Mouse (Mus musculus) Patski (cell line): ENCODE data around the gene Sh3bp1. TPM values are rescaled to one million over a fixed set of nuclear protein-coding genes. Genes with fewer than 3 reads are reported as not detected.
A peak's percentile ranks its signal among the peaks of the same experiment; 100 is the strongest.

Experiments used
- ATAC-seq: fragments of 100-300 bp; one replicate; pipeline ENCODE4 v1.8.0; 2021
- CTCF ChIA-PET: fragments of 350-600 bp; sonication (Branson Sonifier 250); formaldehyde crosslinking; loops from one replicate; lab custom pipeline; 2022; ENCODE audit warnings: inconsistent platforms; lab: Charles Lee
- POLR2A ChIA-PET: fragments of 350-600 bp; sonication (Branson Sonifier 250); formaldehyde crosslinking; loops from one replicate; lab custom pipeline; 2022; ENCODE audit warnings: antibody characterized with exemption, inconsistent platforms; lab: Charles Lee
- DNase-seq: peaks from one replicate; pipeline ENCODE4 v3.0.0-alpha.2; 2011; ENCODE audit warnings: low read depth, low spot score
- H3K27me3 ChIP-seq: fragments of 371-371 bp; one replicate; pipeline ENCODE4 v1.5.1; 2021
- CTCF ChIP-seq: fragments of 100-300 bp; IDR thresholded peaks from one replicate; pipeline ENCODE4 v1.5.1; 2021
- in situ Hi-C: fragments of 300-500 bp; cut with MboI; formaldehyde crosslinking; loops from 3 replicates; pipeline ENCODE4 v1.11.1; 2018; ENCODE audit warnings: low pct_unique_long_range_greater_than_20kb, mixed read lengths
- polyA plus RNA-seq: library from polyadenylated mRNA; unstranded; gene quantifications from one replicate; pipeline ENCODE4 v1.2.3, GENCODE M21; 2021

Gene Sh3bp1
- polyA plus RNA-seq, 1 experiment from 2014 or later: 13.6 TPM

DNA sequence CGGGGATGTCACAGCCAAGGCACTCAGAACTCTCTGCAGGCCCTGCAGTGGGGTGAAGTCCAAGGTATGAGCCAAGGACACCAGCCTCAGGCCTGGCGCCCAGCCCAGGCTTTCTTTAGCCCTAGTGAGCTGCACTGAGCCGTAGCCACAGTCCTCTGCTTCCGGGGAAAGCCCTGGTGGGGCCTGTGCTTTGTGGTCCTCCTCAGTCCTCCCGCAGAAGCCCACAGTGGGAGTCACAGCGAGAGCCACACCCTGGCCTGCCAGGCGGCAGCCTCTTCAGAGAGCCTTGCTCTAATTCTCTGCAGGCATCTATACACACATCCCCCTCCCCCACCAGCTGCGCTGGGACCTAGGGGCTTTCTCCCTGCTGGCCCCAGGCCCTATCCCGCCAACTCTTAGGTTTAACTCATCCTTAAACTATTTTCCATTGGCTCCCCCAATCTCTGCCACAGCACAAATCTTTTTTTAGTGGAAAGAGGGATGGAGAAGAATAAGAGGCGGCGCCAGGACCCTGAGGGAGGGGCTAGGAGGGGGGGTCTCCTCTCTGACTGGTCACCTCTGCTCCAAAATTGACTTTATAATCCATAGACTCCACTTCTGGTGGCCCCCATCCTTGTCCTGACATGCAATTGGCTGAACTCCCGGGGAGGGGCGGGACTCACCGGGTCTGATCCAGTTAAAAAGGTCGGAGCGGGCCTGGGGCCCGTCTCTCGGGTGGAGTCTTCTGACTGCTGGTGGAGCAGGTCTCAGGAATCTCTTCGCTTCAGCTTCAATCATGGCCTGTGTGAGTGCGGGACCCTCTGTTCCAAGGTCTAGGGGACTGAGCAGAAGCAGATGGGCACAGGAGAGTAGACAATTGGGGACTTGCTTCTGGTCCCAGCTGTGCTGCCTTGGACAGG is 26.7 kb downstream of the Sh3bp1 start, which contains the start of gene Lgals1:
Lgals1 (plus strand) TSS at position 705 of the 899 bp plus-strand sequence.
- in situ Hi-C loops: no loop called here

DNA sequence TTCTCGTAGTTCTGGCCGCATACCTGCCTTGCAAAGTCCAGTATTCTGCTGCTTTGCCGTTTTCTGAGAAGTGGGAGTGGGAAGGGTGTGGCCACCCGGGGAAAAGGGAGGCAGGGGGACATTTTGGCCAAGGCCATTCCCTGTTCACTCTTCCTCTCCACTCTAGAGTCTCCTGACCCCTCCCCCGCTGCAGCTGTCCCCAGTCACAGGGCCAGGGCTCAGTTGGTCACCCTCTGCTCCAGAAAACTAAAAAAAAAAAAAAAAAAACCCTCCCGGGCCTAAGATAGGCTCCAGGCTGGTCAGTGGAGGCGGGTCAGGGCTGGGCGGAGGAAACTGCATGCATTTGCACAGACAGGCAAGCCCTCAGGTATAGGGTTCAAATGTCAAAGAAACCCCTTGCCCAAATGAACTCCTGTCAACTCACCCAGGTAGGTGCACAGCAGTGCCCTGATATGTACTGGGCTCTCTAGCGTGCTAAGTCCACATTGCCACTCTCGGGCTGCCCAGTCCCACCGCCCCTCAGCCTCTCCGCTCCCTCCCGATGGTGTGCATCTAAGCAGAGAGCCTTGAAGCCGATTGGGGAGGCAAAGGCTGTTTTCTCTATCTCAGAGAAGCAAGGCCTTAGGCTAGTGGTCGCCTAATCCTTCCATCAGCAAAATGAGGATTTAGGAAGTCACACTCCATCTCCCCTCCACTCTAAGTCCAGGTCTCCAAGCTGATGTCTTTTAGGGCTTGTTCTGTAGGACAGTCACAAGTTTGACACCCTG is 27.6 kb downstream of the Sh3bp1 start:
- ATAC-seq: no peak
- in situ Hi-C loops: no loop called here

More for the DNA sequence above, 26.7 kb downstream of the Sh3bp1 start, which contains the start of gene Lgals1:
- CTCF ChIA-PET: interaction anchor here (1.1 to 3.9 kb wide), 3 partner anchors 9 to 13 kb away, joined by 3 to 36 read pairs (median 3); partner anchors contain the start of gene Pdxp
- no peak for TF ChIP-seq CTCF
- DNase-seq (peak; percentile 94), ATAC-seq (peak; percentile 75)
- no peaks in the 10 kb centered on the region for H3K27me3 ChIP-seq
- POLR2A ChIA-PET: interaction anchor here (1.0 to 2.8 kb wide), 2 partner anchors 11 to 14 kb away, joined by 3 to 25 read pairs; partner anchors contain the start of gene Pdxp

DNA sequence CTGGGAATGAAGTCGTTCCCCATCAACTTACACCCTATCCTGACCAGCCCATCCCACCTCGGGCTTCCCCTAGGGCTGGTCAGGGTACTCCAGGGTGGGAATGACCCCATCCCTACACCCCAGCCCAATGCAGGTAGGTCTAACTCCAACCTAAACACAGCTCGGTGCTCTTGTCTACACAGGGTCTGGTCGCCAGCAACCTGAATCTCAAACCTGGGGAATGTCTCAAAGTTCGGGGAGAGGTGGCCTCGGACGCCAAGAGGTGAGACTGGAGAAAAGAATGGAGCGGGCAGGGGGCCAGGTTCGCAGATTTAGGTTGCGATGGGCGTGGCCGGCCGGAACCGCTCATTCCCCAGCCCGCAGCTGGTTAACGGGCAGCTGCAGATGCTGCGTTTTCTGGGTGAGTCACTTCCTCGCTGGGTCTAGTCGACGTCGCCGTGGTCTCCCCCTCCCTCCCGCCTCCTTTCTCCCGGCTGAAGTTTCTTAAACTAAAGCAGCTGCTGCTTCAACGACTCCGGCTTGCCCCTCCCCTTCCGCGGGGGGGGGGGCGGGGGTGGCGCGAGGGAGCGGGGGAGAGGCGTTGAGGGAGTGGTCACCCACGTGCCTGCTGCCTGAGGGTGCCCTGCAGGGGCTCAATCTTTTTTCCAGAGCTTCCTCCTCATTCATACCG is 28.4 kb downstream of the Sh3bp1 start:
- ChIA-PET CTCF (interaction anchor here (0.8 to 12.4 kb wide), 2 partner anchors 9 to 13 kb away, joined by 4 to 136 read pairs; partner anchors contain the start of gene Pdxp), POLR2A (interaction anchor here (2.8 kb wide), 1 partner anchor 13 kb away, joined by 25 read pairs; the partner anchor contains the start of gene Pdxp)
- no peaks in the 10 kb centered on the region for H3K27me3 ChIP-seq
- DNase-seq: no peak
- TF ChIP-seq CTCF: no peak
- in situ Hi-C loops: no loop called here
- peak; percentile 55 for ATAC-seq

More for the DNA sequence above, 27.6 kb downstream of the Sh3bp1 start:
- POLR2A ChIA-PET: interaction anchor here (1.0 to 2.8 kb wide), 2 partner anchors 12 to 15 kb away, joined by 3 to 25 read pairs; partner anchors contain the start of gene Pdxp
- CTCF ChIA-PET: interaction anchor here (12.4 kb wide), 1 partner anchor 12 kb away, joined by 136 read pairs; the partner anchor contains the start of gene Pdxp
- no peak for TF ChIP-seq CTCF
- no peaks in the 10 kb centered on the region for H3K27me3 ChIP-seq
- no peak for DNase-seq

DNA sequence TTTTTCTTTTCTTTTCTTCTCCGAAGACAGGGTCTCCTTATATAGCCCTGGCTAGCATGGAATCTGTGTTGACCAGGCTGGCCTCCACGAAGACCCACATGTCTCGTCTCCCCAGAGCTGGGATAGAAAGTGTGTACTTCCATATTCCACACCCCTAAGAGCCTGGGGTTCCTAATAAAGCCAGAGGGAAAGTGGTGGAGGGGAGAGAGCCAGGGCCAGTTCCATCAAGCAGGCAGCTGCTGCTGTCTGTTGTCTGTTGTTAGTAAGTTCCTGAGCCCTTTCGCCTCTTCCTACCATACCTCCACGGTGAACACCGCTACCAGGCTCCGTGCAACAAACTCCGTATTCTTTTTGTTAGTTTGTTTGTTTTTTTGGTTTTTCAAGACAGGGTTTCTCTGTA is 29.0 kb downstream of the Sh3bp1 start:
- DNase-seq (no peak), ATAC-seq (no peak)
- CTCF ChIA-PET: interaction anchor here (0.8 to 12.4 kb wide), 2 partner anchors 9 to 13 kb away, joined by 4 to 136 read pairs; partner anchors contain the start of gene Pdxp
- no peaks in the 10 kb centered on the region for H3K27me3 ChIP-seq
- POLR2A ChIA-PET: interaction anchor here (2.8 kb wide), 1 partner anchor 14 kb away, joined by 25 read pairs; the partner anchor contains the start of gene Pdxp
- TF ChIP-seq CTCF: no peak
- in situ Hi-C loops: no loop called here

DNA sequence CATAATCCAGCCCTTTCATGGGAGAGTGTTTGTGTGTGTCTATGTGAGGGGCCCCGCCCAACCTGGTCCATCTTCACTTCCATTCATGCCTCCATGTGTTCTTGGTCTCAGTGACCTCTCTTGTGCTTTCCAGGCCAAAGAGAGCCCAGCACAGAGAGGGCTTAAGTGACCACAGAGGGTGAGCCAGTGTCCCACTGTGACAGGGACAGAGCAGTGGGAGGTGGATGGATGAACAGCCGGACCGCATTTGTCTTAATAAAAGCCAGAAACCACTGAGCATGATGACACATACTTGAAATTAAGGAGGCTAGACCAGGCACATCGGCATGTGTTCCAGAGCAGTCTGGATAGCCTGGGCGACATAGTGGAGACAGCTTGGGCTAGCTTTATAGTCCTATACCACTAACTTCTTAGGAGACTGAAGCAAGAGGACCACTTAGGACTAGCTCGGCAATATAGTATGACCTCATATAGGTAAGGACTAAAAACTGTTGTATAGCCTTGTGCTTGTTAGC is 30.7 kb downstream of the Sh3bp1 start:
- in situ Hi-C loops: no loop called here
- H3K27me3 ChIP-seq: no peaks in the 10 kb centered on the region
- DNase-seq (no peak), ATAC-seq (no peak)
- no peak for TF ChIP-seq CTCF
- ChIA-PET CTCF (interaction anchor here (0.8 to 12.4 kb wide), 5 partner anchors 9 to 53 kb away, joined by 3 to 136 read pairs (median 5); partner anchors contain the start of genes Gga1 and Pdxp), POLR2A (interaction anchor here (2.2 to 3.9 kb wide), 2 partner anchors 9 to 15 kb away, joined by 9 to 41 read pairs; partner anchors contain the start of gene Pdxp)

DNA sequence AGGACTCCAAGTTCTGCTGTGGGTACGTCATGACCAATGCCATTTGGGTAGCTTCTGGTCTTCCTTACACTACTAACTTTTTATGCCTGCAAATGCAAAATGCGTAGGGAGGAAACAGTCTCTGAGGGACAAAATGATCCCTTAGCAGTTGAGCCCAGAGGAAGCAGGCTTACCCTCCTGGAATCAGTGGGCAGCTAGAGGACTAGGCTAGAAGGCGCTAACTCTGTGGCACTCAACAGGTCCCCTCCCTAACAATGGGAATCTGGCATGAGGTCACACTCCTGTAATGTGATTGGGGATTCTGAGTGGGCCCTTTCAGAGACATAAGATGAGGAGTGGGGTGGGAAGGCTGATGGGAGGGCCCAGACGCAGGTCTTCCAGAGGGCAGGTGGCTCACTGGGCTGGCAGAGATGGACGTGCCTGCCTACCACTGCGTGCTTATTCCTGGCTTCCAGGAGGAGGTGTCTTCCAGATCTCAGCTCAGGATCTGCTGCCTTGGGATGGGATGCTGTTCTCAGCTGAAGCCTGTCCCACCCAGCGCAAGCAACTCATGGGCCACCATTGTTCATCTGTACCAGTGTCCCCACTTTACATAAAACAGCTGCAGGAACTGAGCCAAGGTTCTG is 31.3 kb downstream of the Sh3bp1 start:
- no peaks in the 10 kb centered on the region for H3K27me3 ChIP-seq
- in situ Hi-C loops: no loop called here
- TF ChIP-seq CTCF: no peak
- ChIA-PET CTCF (interaction anchor here (0.8 to 12.4 kb wide), 7 partner anchors 10 to 55 kb away, joined by 3 to 136 read pairs (median 3); partner anchors contain the start of genes Gga1 and Pdxp), POLR2A (interaction anchor here (2.2 to 3.9 kb wide), 2 partner anchors 10 to 15 kb away, joined by 9 to 41 read pairs; partner anchors contain the start of gene Pdxp)
- no peak for DNase-seq
- no peak for ATAC-seq

DNA sequence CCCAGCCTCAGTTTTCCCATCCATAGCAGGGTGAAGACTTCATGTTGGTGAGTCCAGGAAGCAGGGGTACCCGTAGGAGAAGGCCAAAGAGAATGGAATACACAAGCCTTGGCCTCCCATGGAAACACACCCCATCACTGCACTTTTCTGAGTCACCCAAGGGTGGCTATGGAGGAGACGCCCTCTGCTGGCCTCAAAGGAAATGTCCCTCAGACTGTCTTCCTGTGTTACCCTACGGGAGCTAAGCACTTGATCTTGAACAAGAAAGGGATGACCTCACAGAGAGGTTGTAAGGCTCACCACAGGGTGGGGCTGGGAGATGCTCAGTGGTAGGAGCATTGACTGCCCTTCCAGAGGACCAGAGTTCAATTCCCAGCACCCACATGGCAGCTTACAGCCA is 32.0 kb downstream of the Sh3bp1 start:
- ATAC-seq (peak; percentile 37), DNase-seq (no peak)
- in situ Hi-C loops: no loop called here
- H3K27me3 ChIP-seq: no peaks in the 10 kb centered on the region
- POLR2A ChIA-PET: interaction anchor here (2.2 to 3.9 kb wide), 2 partner anchors 10 to 16 kb away, joined by 9 to 41 read pairs; partner anchors contain the start of gene Pdxp
- TF ChIP-seq CTCF: no peak
- CTCF ChIA-PET: interaction anchor here (0.7 to 12.4 kb wide), 7 partner anchors 11 to 62 kb away, joined by 3 to 136 read pairs (median 3); partner anchors contain the start of gene Pdxp

DNA sequence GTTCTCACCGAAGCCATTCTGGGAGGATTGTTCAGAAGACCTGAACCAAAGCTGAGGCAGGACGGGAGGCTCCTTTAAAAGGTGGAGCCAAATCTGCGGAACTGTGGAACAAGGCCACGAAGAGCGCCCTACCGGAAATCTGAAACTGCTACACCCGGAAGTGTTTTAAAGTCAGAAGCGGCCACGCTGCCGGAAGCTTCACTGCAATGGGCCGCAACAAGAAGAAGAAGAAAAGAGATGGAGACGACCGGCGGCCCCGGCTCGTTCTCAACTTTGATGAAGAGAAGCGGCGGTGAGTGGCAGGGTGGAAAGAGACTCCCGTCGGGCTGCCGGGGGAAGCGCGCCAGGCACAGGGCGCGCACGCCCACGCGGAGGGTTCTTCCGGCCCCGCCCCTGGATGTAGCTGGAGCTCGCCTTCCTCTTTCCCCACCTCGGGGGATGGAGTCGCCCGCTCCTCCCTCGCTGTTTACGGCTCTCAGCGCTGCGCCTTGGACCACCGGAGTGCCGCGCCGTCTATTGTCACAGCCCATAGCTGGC is 35.3 kb downstream of the Sh3bp1 start, which contains the start of gene Nol12:
Nol12 (plus strand) TSS at position 150 of the 537 bp plus-strand sequence.
- ATAC-seq (peak; percentile 31), DNase-seq (no peak)
- H3K27me3 ChIP-seq: no peaks in the 10 kb centered on the region
- CTCF ChIA-PET: interaction anchor here (12.4 kb wide), 1 partner anchor 19 kb away, joined by 136 read pairs; the partner anchor contains the start of gene Pdxp
- in situ Hi-C loops: no loop called here
- no peak for TF ChIP-seq CTCF
- POLR2A ChIA-PET: interaction anchor here (0.6 to 1.1 kb wide), 5 partner anchors 13 to 58 kb away, joined by 3 to 7 read pairs (median 3); partner anchors contain the start of gene Pdxp
